Mouse (Mus musculus) hindbrain, embryonic 12.5 days (tissue): ENCODE measurements around the gene Gak. TPM values are rescaled to one million over a fixed set of nuclear protein-coding genes. Genes with fewer than 3 reads are reported as not detected.

Experiments used
- ATAC-seq: fragments of 200-750 bp; cut with Nextera tagmentation; 2 replicates; pipeline ENCODE4 v1.8.0; 2017; ENCODE audit warnings: moderate TSS enrichment; ENCODE audit not compliant: low FRiP score
- H3K27ac ChIP-seq: fragments of 300-500 bp; sonication (generic); 2 replicates; pipeline ENCODE4 v1.5.1; 2016; ENCODE audit warnings: mild to moderate bottlenecking
- H3K27me3 ChIP-seq: fragments of 300-500 bp; sonication (generic); 2 replicates; pipeline ENCODE4 v1.6.1; 2016; ENCODE audit warnings: mild to moderate bottlenecking
- H3K36me3 ChIP-seq: fragments of 300-500 bp; sonication (generic); 2 replicates; pipeline ENCODE4 v1.6.1; 2016; ENCODE audit warnings: mild to moderate bottlenecking
- H3K4me1 ChIP-seq: fragments of 300-500 bp; sonication (generic); 2 replicates; pipeline ENCODE4 v1.6.1; 2016
- H3K4me2 ChIP-seq: fragments of 300-500 bp; sonication (generic); replicated peaks from 2 replicates; pipeline ENCODE4 v1.6.1; 2016; ENCODE audit warnings: mild to moderate bottlenecking
- H3K4me3 ChIP-seq: fragments of 300-500 bp; sonication (generic); 2 replicates; pipeline ENCODE4 v1.5.1; 2016; ENCODE audit warnings: mild to moderate bottlenecking
- H3K9ac ChIP-seq: fragments of 300-500 bp; sonication (generic); 2 replicates; pipeline ENCODE4 v1.6.1; 2016; ENCODE audit warnings: mild to moderate bottlenecking, moderate library complexity
- H3K9me3 ChIP-seq: fragments of 300-500 bp; sonication (generic); replicated peaks from 2 replicates; pipeline ENCODE4 v1.6.1; 2016; ENCODE audit warnings: mild to moderate bottlenecking
- WGBS: fragments of 180-500 bp; shearing (Covaris S2); methylation state at CpG from one replicate; pipeline ENCODE4 v1.1.7; 2016; 5-methylcytosine and 5-hydroxymethylcytosine counted together
- polyA plus RNA-seq: library from polyadenylated mRNA; unstranded; fragments of >200 nt; fragmentation: Nextera tagmentation; extraction: Ambion mirVana; gene quantifications from 2 replicates; pipeline ENCODE4 v1.2.1, GENCODE M21; 2016

Gak gene
- polyA plus RNA-seq, 1 experiment from 2014 or later = 54.3 TPM

DNA sequence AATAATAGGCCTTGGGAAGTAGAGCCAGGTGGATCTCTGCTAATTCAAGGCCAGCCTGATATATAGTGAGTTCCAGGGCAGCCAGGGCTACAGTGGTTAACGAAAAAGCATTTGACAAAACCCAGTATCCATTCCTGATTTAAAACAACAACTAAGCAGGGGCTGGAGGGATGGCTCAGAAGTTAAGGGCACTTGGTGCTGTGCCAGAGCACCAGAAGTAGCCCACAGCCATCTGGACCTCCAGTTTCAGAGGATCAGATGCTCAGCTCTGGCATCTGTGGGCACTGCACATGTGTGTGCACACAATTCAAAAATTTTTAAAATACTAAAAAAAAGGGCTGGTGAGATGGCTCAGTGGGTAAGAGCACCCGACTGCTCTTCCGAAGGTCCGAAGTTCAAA lies 4.1 kb upstream of the Gak start:
- H3K36me3 ChIP-seq = peaks cover 4% of the 10 kb centered on the region; the same call in 1 of the 2 replicates
- H3K4me1 ChIP-seq = peaks cover 10% of the 10 kb centered on the region
- H3K9me3 ChIP-seq = no peaks in the 10 kb centered on the region
- WGBS = 89% methylated on average over 4 of the region's 4 CpGs
- no peak overlapping the region for H3K27ac ChIP-seq
- H3K4me2 ChIP-seq = no peak overlapping the region
- ATAC-seq = no peak
- no peak overlapping the region for H3K9ac ChIP-seq
- H3K4me3 ChIP-seq = no peak overlapping the region
- H3K27me3 ChIP-seq = no peaks in the 10 kb centered on the region

DNA sequence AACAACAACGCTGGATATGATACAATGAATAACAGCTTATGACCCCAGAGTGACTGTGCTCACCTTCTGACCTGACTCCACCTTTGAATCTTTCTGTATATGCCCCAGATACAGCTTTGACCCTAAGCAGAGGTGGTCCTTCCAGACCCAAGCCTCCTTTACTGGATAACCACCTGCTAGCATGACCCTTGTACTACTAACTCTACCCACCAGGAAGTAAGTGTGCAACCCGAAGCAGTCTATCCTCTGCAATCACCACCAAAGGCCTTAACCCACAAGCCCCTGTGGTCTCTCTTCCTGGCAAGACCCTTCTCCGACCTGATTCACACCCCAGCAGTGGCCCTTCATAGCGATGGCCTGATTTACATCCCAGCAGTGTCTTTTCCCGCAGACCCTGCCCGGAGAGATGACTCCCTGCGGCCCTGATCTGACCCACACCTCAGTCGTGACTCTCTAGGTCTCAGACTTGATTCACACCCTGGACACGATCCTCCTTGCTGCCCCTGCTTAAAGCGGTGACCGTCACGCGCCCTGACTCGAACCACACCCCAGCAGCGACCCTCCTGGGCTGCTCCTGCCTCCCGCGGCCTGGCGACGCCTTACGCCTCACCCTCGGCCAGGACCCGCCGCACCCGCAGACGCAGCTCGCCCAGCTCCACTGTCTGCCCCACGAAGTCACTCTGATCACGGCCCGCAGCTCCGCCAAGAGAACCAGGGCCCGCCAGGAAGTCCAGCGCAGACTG lies 493 bp downstream of the Gak start:
- H3K4me1 ChIP-seq = peaks cover 19% of the 10 kb centered on the region
- H3K4me3 ChIP-seq = peak overlapping the region; percentile 91
- 2% methylated on average over 32 of the region's 32 CpGs for WGBS
- peak overlapping the region; percentile 89 for H3K27ac ChIP-seq
- ATAC-seq = peak; percentile 91
- H3K36me3 ChIP-seq = peaks cover 6% of the 10 kb centered on the region
- peak overlapping the region; percentile 93 for H3K4me2 ChIP-seq
- H3K27me3 ChIP-seq = no peaks in the 10 kb centered on the region
- H3K9ac ChIP-seq = peak overlapping the region; percentile 92
- H3K9me3 ChIP-seq = no peaks in the 10 kb centered on the region

DNA sequence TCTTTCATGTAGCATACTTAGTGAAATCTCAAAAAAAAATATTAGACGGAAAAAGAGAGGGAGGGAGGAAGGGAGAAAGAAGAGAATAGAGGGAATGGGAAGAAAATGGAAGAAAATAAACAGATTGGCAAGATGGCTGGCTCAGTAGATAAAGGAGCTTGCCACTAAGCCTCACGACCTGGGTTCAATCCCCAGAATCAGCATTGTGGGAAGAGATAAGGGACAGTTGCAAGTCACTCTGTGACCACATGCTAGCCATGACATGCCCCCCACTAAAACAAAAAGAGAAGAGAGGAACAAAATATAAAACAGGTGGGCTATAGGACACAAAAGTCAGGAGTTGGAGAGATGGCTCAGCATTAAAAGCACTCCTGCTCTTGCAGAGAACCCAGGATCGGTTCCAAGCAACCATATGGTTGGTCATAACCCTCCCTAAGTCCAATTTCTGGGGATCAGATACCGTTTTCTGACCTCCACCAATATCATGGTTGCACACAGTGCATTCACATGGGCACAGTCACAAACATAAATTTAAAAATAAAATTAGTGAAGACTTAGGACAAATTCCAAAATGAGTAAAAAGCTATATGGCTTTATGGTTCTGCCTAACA lies 3.4 kb downstream of the Gak start:
- ATAC-seq = no peak
- H3K9me3 ChIP-seq = no peaks in the 10 kb centered on the region
- H3K4me2 ChIP-seq = no peak overlapping the region
- no peak overlapping the region for H3K27ac ChIP-seq
- H3K4me1 ChIP-seq = peaks cover 19% of the 10 kb centered on the region
- H3K9ac ChIP-seq = no peak overlapping the region
- WGBS = 90% methylated on average over 4 of the region's 4 CpGs
- H3K36me3 ChIP-seq = peaks cover 34% of the 10 kb centered on the region
- no peaks in the 10 kb centered on the region for H3K27me3 ChIP-seq
- no peak overlapping the region for H3K4me3 ChIP-seq

DNA sequence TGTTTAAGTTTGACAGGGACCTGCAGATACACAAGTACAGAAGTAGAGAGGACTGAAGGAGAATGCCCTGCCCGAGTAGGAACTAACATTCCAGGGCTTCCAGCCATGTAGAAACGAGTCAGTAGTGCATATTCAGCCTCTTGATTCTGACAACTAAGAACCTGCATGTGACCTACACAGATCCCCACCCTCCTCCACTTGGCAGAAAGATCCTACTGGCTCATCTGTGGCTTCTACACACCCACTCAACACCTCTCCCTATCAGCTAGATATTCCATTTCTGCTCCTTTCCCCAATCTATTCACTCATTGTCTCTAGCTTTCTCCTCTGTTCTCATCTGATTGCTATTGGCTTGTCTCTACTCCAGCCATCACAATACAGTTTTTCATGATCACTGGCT lies 7.7 kb downstream of the Gak start:
- ATAC-seq = no peak
- Histone ChIP-seq H3K36me3 (peaks cover 54% of the 10 kb centered on the region), H3K27ac (no peak overlapping the region), H3K9me3 (no peaks in the 10 kb centered on the region), H3K4me2 (no peak overlapping the region), H3K27me3 (no peaks in the 10 kb centered on the region), H3K4me3 (no peak overlapping the region), H3K9ac (no peak overlapping the region), H3K4me1 (no peaks in the 10 kb centered on the region)
- WGBS = 89% methylated on average over 2 of the region's 2 CpGs

DNA sequence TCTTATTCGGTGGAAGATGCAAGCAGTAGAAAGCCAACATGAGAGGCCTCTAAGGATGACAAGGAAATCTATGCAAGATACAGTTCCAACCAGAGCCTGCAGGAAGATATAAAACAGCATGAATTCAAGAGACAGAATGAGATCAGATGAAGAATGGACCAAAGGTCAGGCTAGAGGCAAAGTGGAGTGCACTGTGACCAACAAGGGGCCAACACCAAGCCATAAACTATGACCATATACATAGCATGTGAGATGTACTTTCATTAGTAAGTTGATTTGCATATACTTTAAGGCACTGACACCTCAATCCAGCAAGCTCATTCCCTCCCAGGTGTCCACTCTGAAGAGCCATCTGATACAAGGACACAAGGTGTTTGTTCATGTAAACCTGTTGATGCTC lies 19.1 kb downstream of the Gak start:
- Histone ChIP-seq H3K4me1 (no peaks in the 10 kb centered on the region), H3K36me3 (peaks cover 88% of the 10 kb centered on the region), H3K4me3 (no peak overlapping the region), H3K4me2 (no peak overlapping the region), H3K27ac (no peak overlapping the region), H3K27me3 (no peaks in the 10 kb centered on the region), H3K9me3 (no peaks in the 10 kb centered on the region), H3K9ac (no peak overlapping the region)
- 97% methylated on average over 1 of the region's 1 CpGs for WGBS
- no peak for ATAC-seq

DNA sequence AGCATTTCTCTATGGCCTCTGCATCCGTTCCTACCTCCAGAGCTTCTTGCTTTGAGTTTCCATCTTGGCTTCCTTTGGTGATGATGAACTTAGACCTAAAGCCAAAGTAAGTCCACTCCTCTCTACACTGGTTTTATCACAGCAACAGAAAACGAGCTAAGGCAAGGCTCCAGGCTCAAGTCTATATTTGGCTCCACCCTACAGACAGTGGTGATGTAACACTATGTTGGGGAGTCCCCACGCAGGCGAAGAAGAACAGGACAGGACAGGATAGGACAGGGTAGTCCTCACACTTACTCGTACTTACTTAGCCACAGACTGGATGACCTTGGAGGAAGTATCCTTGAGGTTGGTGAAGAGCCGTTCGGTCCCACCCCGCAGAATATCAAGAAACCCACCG lies 27.0 kb downstream of the Gak start:
- no peak overlapping the region for H3K4me3 ChIP-seq
- ATAC-seq = no peak
- no peaks in the 10 kb centered on the region for H3K4me1 ChIP-seq
- 96% methylated on average over 9 of the region's 9 CpGs for whole genome bisulfite sequencing
- no peaks in the 10 kb centered on the region for H3K9me3 ChIP-seq
- no peak overlapping the region for H3K4me2 ChIP-seq
- H3K36me3 ChIP-seq = peaks cover 89% of the 10 kb centered on the region
- no peaks in the 10 kb centered on the region for H3K27me3 ChIP-seq
- H3K27ac ChIP-seq = no peak overlapping the region
- H3K9ac ChIP-seq = no peak overlapping the region

DNA sequence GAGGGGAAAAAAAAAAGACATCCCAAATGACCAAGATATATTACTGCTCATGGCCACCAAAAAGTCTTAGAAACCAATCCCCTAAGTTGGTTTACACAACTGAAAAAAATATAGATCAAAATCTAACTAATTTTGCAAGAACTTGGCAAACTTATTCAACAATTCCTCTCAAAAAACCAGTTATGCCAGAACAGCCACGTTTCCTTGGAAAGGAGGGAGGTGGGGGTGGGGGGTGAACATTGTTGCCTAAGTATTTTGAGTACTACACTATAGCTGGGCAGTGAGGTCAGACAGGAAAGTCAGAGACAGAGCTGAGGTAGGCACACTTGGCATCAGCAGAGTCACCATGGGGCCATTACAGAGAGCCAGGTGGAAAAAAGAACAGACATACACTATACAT lies 29.6 kb downstream of the Gak start:
- Histone ChIP-seq H3K9ac (no peak overlapping the region), H3K4me2 (no peak overlapping the region), H3K4me1 (no peaks in the 10 kb centered on the region), H3K9me3 (no peaks in the 10 kb centered on the region), H3K27me3 (no peaks in the 10 kb centered on the region), H3K27ac (no peak overlapping the region), H3K4me3 (no peak overlapping the region), H3K36me3 (peaks cover 89% of the 10 kb centered on the region)
- 89% methylated on average over 1 of the region's 1 CpGs for WGBS
- ATAC-seq = no peak

DNA sequence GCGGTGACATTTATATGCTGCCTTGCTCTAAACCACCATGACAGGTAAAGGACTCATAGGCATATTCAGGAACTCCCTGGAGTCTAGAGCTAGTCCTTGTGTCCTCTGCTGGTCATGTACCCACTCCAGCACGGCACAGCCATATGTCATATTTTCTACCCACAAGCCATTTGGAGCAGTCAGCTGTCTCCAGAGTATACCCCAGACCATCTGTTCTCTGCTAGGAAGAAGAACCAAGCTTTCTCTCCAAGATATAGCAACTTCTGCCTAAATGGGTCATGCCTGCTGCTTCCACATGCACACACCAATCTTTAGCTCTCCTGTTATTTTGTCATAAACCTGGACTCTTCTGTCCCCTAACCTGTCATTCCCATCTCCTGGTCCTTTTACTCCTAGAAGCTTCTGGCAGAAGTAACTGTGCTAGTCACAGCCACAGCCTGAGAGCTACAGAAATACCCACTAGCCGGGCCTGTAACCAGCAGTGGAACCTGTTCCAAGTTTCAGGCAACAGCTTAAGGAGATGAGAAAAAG lies 48.1 kb downstream of the Gak start:
- 80% methylated on average over 3 of the region's 3 CpGs for WGBS
- Histone ChIP-seq H3K9ac (no peak overlapping the region), H3K4me2 (no peak overlapping the region), H3K36me3 (peaks cover 82% of the 10 kb centered on the region), H3K4me1 (no peaks in the 10 kb centered on the region), H3K4me3 (no peak overlapping the region), H3K27me3 (no peaks in the 10 kb centered on the region), H3K27ac (no peak overlapping the region), H3K9me3 (no peaks in the 10 kb centered on the region)
- ATAC-seq = no peak

DNA sequence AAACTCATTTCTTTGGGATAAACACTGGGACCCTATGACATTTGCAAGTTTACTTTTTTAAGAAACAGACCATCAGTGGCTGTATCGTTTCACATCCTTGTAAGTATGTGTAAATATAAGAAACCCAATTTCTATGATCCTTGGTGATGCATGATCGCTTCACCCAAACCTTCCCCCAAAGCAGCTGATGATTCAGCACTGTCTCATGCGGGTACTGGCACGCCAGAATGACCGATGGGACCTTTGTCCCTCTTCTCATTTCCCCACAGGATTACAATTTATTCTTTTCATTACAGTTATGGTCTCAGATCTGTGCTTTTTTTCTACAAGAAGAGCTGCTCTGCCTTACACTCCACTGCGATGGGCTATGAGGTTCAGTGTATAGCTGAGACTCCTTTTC lies 56.5 kb downstream of the Gak start:
- Histone ChIP-seq H3K9me3 (no peaks in the 10 kb centered on the region), H3K4me2 (no peak overlapping the region), H3K4me3 (no peak overlapping the region), H3K9ac (no peak overlapping the region), H3K36me3 (peaks cover 97% of the 10 kb centered on the region), H3K27ac (no peak overlapping the region), H3K27me3 (no peaks in the 10 kb centered on the region), H3K4me1 (no peaks in the 10 kb centered on the region)
- WGBS = 96% methylated on average over 6 of the region's 6 CpGs
- ATAC-seq = no peak

DNA sequence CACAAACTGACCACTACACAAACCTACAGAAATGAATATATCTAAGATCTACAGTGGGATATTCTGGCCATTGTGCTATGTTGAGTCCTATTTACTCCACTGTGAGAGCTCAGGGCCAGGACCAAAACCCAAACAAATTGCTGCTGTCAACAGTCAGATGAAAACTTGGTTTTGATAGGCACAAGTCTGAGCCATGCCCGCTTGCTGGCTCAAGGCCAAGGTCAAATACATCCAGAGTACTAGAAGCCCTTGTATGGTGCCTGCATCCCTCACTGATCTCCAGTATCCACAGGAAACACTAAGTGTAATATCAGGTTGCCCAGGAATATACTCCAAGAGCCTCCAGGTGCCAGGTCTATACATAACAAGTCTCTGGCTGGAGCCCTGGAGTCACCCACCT lies 58.6 kb downstream of the Gak start:
- no peak overlapping the region for H3K9ac ChIP-seq
- no peak for ATAC-seq

DNA sequence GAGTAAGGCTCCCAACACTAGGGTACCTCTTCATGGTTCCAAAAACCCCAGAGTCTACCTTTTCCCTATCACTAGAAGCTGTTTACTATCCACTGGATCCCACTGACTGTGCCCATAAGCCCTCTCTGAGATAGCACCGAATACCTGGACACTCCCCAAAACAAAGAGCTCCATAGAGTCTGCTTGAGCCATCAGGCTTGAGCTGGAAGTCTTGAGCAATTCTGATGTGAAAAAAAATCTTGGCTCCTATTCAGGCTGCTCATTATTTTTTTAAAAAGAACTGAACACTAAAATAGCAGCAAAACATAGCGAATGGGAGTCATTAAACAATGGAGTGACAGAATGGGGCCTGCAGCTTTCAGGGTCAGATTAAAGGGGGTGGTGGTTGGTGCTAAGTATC lies 62.5 kb downstream of the Gak start:
- peaks cover 55% of the 10 kb centered on the region for H3K36me3 ChIP-seq
- WGBS = 90% methylated on average over 2 of the region's 2 CpGs
- H3K27ac ChIP-seq = no peak overlapping the region

More for the DNA sequence above, 58.6 kb downstream of the Gak start:
- peaks cover 93% of the 10 kb centered on the region for H3K36me3 ChIP-seq
- H3K4me1 ChIP-seq = no peaks in the 10 kb centered on the region
- 97% methylated on average over 1 of the region's 1 CpGs for WGBS
- H3K27me3 ChIP-seq = no peaks in the 10 kb centered on the region
- H3K27ac ChIP-seq = no peak overlapping the region
- H3K4me2 ChIP-seq = no peak overlapping the region
- H3K4me3 ChIP-seq = no peak overlapping the region
- no peaks in the 10 kb centered on the region for H3K9me3 ChIP-seq

DNA sequence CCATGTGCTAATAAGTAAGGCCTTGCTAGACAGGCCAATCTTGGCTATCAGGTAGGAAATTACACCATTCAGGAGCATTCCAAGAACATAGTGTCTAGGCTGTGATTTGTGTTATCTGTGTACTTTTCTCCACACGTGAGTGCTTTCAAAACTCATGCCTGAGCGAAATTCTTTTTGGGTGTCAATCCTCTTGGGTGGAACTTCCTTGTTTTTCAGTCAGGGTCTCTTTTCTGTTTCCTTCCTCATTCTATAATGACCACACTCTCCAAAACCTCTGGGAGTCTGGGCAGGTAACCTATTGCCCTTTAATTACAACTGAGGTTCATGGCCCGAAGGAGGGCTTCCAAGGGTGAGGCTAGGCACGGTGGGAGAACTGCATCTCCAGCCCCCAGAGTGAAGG lies 63.0 kb downstream of the Gak start:
- Histone ChIP-seq H3K4me1 (no peaks in the 10 kb centered on the region), H3K9me3 (no peaks in the 10 kb centered on the region), H3K4me3 (no peak overlapping the region), H3K9ac (no peak overlapping the region), H3K36me3 (peaks cover 50% of the 10 kb centered on the region), H3K27me3 (no peaks in the 10 kb centered on the region), H3K4me2 (no peak overlapping the region), H3K27ac (no peak overlapping the region)
- WGBS = 95% methylated on average over 4 of the region's 4 CpGs
- no peak for ATAC-seq

More for the DNA sequence above, 62.5 kb downstream of the Gak start:
- no peak for ATAC-seq
- Histone ChIP-seq H3K9me3 (no peaks in the 10 kb centered on the region), H3K27me3 (no peaks in the 10 kb centered on the region), H3K9ac (no peak overlapping the region), H3K4me2 (no peak overlapping the region), H3K4me1 (no peaks in the 10 kb centered on the region), H3K4me3 (no peak overlapping the region)

DNA sequence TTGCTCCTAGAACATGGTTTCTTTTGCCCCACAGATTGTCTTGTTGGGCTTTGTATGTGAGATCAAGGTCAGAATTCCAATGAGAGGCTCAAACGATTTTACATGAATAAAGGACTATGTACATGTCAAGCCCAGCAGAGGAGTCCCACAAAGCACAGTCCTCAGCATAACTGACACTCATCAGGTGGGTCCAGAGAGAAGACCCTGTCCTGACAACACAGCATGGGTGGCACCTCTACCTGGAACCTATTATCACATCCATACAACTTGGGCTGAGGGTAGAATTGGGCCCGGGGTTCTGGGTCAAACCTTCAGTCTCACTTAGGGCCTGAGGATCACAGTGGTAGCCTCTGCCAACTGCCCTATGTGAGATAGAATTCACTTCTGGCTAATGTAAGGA lies 64.2 kb downstream of the Gak start:
- H3K4me2 ChIP-seq = no peak overlapping the region
- no peaks in the 10 kb centered on the region for H3K27me3 ChIP-seq
- WGBS = 96% methylated on average over 2 of the region's 2 CpGs
- no peak overlapping the region for H3K9ac ChIP-seq
- H3K36me3 ChIP-seq = peaks cover 38% of the 10 kb centered on the region
- no peaks in the 10 kb centered on the region for H3K4me1 ChIP-seq
- H3K9me3 ChIP-seq = no peaks in the 10 kb centered on the region
- ATAC-seq = no peak
- no peak overlapping the region for H3K27ac ChIP-seq
- no peak overlapping the region for H3K4me3 ChIP-seq
